Mouse (Mus musculus): ENCODE measurements around the gene Thada. TPM values are rescaled to one million over a fixed set of nuclear protein-coding genes. Genes with fewer than 3 reads are reported as not detected.

The Thada gene
- total and polyA plus RNA-seq, 3 experiments = 17.3 to 26.7 (median 22.2) TPM

DNA sequence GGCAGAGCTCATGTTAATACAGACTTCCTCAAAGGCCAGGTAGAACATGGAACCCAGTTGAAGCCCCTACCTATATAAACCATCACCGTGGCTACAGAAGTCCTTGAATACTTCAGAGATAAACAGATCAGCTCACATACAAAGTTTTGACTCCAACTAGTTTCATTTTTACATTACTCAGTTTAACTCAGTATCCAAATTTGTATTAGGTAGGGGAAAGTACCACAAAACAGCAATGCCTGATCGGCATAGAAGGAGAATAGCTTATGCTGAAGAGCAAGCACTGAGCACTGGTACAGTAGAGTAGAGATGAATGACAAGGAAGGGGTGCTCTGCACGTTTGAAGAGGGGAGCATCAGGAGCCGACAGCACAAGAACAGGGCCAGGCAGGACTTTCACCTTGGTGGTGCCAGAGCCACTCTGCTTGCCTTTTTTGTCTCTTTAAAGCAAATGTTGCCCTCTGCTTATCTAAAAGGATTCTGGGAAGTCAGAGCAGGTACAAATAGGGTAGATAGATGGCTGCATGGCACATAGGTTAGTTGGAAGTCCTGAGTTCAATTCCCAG, 136.0 kb downstream of the Thada start:
- Histone ChIP-seq H3K9ac (ENCODE audit: insufficient read depth, low read depth) (no peak overlapping the region), H3K27ac (ENCODE audit: insufficient read depth, low read depth) (peak overlapping the region; percentile 54), H3K4me2 (ENCODE audit: insufficient read depth, low read depth, poor library complexity, severe bottlenecking) (peak overlapping the region; percentile 22), H3K9me3 (replicated peaks; ENCODE audit: low read length) (no peaks in the 10 kb centered on the region), H3K27me3 (replicated peaks) (no peaks in the 10 kb centered on the region), H3K4me1 (ENCODE audit: control insufficient read depth in 1 of 2, insufficient read depth in 2 of 2) (peaks cover 47 to 76% of the 10 kb centered on the region in 2 experiments), H3K4me3 (replicated peaks in 1 of 3; ENCODE audit: low read depth in 2 of 3, low read length in 2 of 3, poor library complexity in 1 of 3) (no peak overlapping the region), H3K36me3 (replicated peaks in 1 of 2; ENCODE audit: control insufficient read depth in 1 of 2, insufficient read depth in 1 of 2, low read length in 1 of 2) (peaks cover 5 to 55% of the 10 kb centered on the region in 2 experiments), H3K79me2 (replicated peaks; ENCODE audit: control insufficient read depth, extremely low read depth, insufficient read depth, poor library complexity, severe bottlenecking) (no peaks in the 10 kb centered on the region; the same call in 1 of the 2 replicates)
- dilution Hi-C loops (cut with MboI; ENCODE audit: extremely low pct_ligation_motif_present, extremely low pct_unique_long_range_greater_than_20kb, low sequenced_read_pairs) (no loop called here), in situ Hi-C loops (cut with MboI; ENCODE audit: low pct_ligation_motif_present, low pct_unique_long_range_greater_than_20kb, low sequenced_read_pairs) (no loop called here)
- no peak for DNase-seq (ENCODE audit: extremely low read depth)
- TF ChIP-seq MYC (IDR thresholded peaks at IDR 0.05; ENCODE audit: low read depth, low read length) = no peak
- peak; percentile 51 for TF ChIP-seq IRF4 (IDR thresholded peaks at IDR 0.05; ENCODE audit: low read depth, low read length)
- TF ChIP-seq MEF2A (IDR thresholded peaks at IDR 0.05; ENCODE audit: borderline replicate concordance, low read depth, low read length) = peak; percentile 65; the same call in 1 of the 2 replicates
- no peak for TF ChIP-seq RCOR1 (conservative IDR thresholded peaks at IDR 0.05; ENCODE audit: low read depth, low read length)
- TF ChIP-seq ZMIZ1 (IDR thresholded peaks at IDR 0.05; ENCODE audit: low read depth, low read length) = no peak
- TF ChIP-seq SMC3 (IDR thresholded peaks at IDR 0.05; ENCODE audit: low read depth, low read length) = no peak
- 0 out of 2 replicates have a peak, but pooled peaks have one; percentile 12 for TF ChIP-seq ELF1 (IDR thresholded peaks at IDR 0.05; ENCODE audit: low read depth, low read length)
- TF ChIP-seq ETS1 (conservative IDR thresholded peaks at IDR 0.05; ENCODE audit: low read depth, low read length) = peak; percentile 18; the same call in 1 of the 2 replicates
- no peak for TF ChIP-seq POLR2A (IDR thresholded peaks at IDR 0.05; ENCODE audit: low read depth, low read length)
- TF ChIP-seq BHLHE40 (IDR thresholded peaks at IDR 0.05; ENCODE audit: low read depth, low read length) = 0 out of 2 replicates have a peak, but pooled peaks have one; percentile 47
- TF ChIP-seq JUND (conservative IDR thresholded peaks at IDR 0.05; ENCODE audit: low read depth, low read length) = no peak
- TF ChIP-seq SIN3A (IDR thresholded peaks at IDR 0.05; ENCODE audit: low read length) = 0 out of 2 replicates have a peak, but pooled peaks have one; percentile 33
- TF ChIP-seq RAD21 (IDR thresholded peaks at IDR 0.05; ENCODE audit: low read depth, low read length) = no peak
- no peak for TF ChIP-seq E2F4 (IDR thresholded peaks at IDR 0.05; ENCODE audit: insufficient replicate concordance, low read depth, low read length)
- TF ChIP-seq ZNF384 (IDR thresholded peaks at IDR 0.05; ENCODE audit: low read depth, low read length) = no peak
- no peak for TF ChIP-seq ZC3H11A (IDR thresholded peaks at IDR 0.05; ENCODE audit: low read depth, low read length)
- TF ChIP-seq TCF12 (IDR thresholded peaks at IDR 0.05; ENCODE audit: low read depth, low read length) = peak; percentile 37; the same call in 1 of the 2 replicates
- TF ChIP-seq KAT2A (IDR thresholded peaks at IDR 0.05; ENCODE audit: insufficient replicate concordance, low read length) = no peak
- no peak for TF ChIP-seq POLR2AphosphoS2 (IDR thresholded peaks at IDR 0.05; ENCODE audit: low read depth, low read length)
- TF ChIP-seq NRF1 (IDR thresholded peaks at IDR 0.05; ENCODE audit: low read depth, low read length) = no peak
- peak; percentile 62; the same call in 1 of the 2 replicates for TF ChIP-seq EP300 (IDR thresholded peaks at IDR 0.05; ENCODE audit: low read length)

All from CH12.LX (cell line).